ENCODE assay signal across 9 mouse cellular contexts in the genomic region with DNA sequence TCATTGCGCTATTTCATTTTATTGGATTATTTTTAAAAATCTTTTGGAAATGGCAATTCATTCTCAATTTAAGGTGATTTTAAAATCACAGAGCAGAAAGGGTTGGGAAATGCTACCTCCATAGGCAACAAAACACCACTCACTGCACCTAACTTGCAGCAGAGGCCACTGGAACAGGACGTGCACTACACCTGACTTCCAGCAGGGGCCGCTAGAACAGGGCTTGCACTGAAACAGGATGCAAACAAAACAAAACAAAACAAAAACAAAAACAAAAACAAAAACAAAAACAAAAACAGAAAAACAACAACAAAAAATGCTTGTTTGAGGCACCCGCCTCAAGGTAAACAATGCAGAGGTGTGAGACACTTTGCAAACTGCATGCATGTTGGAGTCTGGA.
DNase-seq lines count a peak whose midpoint lies in the region; ATAC-seq and TF ChIP-seq lines count a peak whose summit lies in the region.
"Had no signal": no experiment of that assay in that cellular context is flagged by ENCODE, and none has a peak within 500 bp of the region (broad histone marks: within the 10 kb centered on the region; RNA-seq: fewer than 3 reads in every experiment).

No protein-coding gene starts in this region.

- H3K36me3 ChIP-seq in kidney, embryonic 15.5 days, result no peaks in the 10 kb centered on the region
- no peaks in the 10 kb centered on the region for H3K36me3 ChIP-seq in ES-Bruce4 (ENCODE audit: control insufficient read depth, insufficient read depth, low read length, poor library complexity, severe bottlenecking)
- H3K36me3 ChIP-seq in forebrain, embryonic 12.5 days (replicated peaks), result no peaks in the 10 kb centered on the region

- no peaks in the 10 kb centered on the region for H3K9me3 ChIP-seq in kidney, embryonic 15.5 days (replicated peaks)
- H3K9me3 ChIP-seq in ES-Bruce4 (replicated peaks; ENCODE audit: control insufficient read depth, insufficient read depth, low read length, poor library complexity, severe bottlenecking), result no peaks in the 10 kb centered on the region
- no peaks in the 10 kb centered on the region for H3K9me3 ChIP-seq in forebrain, embryonic 12.5 days

- peak; percentile 68 for TF ChIP-seq CTCF in ES-Bruce4 (IDR thresholded peaks at IDR 0.05; ENCODE audit: low read depth, low read length)

- no peak overlapping the region for H3K9ac ChIP-seq in kidney, embryonic 15.5 days
- no peak overlapping the region for H3K9ac ChIP-seq in ES-Bruce4 (ENCODE audit: low read depth, poor library complexity, severe bottlenecking)
- H3K9ac ChIP-seq in forebrain, embryonic 12.5 days, result no peak overlapping the region

- H3K4me3 ChIP-seq in kidney, embryonic 15.5 days (replicated peaks), result no peak overlapping the region
- H3K4me3 ChIP-seq in ES-Bruce4 (ENCODE audit: low read depth, low read length), result no peak overlapping the region
- no peak overlapping the region for H3K4me3 ChIP-seq in forebrain, embryonic 12.5 days (replicated peaks)

- no peak for TF ChIP-seq POLR2A in ES-Bruce4 (IDR thresholded peaks at IDR 0.05; ENCODE audit: insufficient read depth, low read length)

- H3K4me1 ChIP-seq in kidney, embryonic 15.5 days, result no peaks in the 10 kb centered on the region
- H3K4me1 ChIP-seq in ES-Bruce4 (ENCODE audit: control insufficient read depth, insufficient read depth, low read length), result no peaks in the 10 kb centered on the region
- no peaks in the 10 kb centered on the region for H3K4me1 ChIP-seq in forebrain, embryonic 12.5 days

- TF ChIP-seq EP300 in ES-Bruce4 (IDR thresholded peaks at IDR 0.05; ENCODE audit: insufficient read depth, low read depth, low read length), result no peak

- H3K4me2 ChIP-seq in kidney, embryonic 15.5 days, result no peak overlapping the region
- no peak overlapping the region for H3K4me2 ChIP-seq in forebrain, embryonic 12.5 days
- H3K4me2 ChIP-seq: midbrain, embryonic 11.5 days had no signal

- H3K27ac ChIP-seq in kidney, embryonic 15.5 days, result no peak overlapping the region
- no peak overlapping the region for H3K27ac ChIP-seq in ES-Bruce4 (ENCODE audit: insufficient read depth, low read length)
- H3K27ac ChIP-seq in forebrain, embryonic 12.5 days, result no peak overlapping the region

- peak; percentile 1 for DNase-seq in kidney, adult 9 months
- DNase-seq in NIH3T3 (ENCODE audit: low read depth), result peak; percentile 25
- peak; percentile 6 for DNase-seq in hindlimb bud, embryonic 11.5 days (ENCODE audit: extremely low spot score, low read depth, low spot score)
- no peak for DNase-seq in ovary, postnatal 36 days (ENCODE audit: low spot score)

- 76% methylated on average over 4 of the region's 4 CpGs for WGBS in kidney, embryonic 15.5 days
- WGBS in forebrain, embryonic 12.5 days, result 72% methylated on average over 4 of the region's 4 CpGs

- no peak for ATAC-seq in kidney, embryonic 15.5 days (replicated peaks; ENCODE audit: low FRiP score)
- no peak for ATAC-seq in forebrain, embryonic 12.5 days (ENCODE audit: low FRiP score)
- no peak for ATAC-seq in granulocyte monocyte progenitor cell, adult 5-6 weeks (replicated peaks; ENCODE audit: poor library complexity, severe bottlenecking)

- H3K27me3 ChIP-seq in kidney, embryonic 15.5 days, result no peaks in the 10 kb centered on the region
- no peaks in the 10 kb centered on the region for H3K27me3 ChIP-seq in ES-Bruce4 (ENCODE audit: control insufficient read depth, insufficient read depth, low read length, poor library complexity, severe bottlenecking)
- no peaks in the 10 kb centered on the region for H3K27me3 ChIP-seq in forebrain, embryonic 12.5 days
